Mouse (Mus musculus) liver, adult 2 months (tissue): Measurements from ENCODE around the gene Tmem9. TPM values are rescaled to one million over a fixed set of nuclear protein-coding genes. Genes with fewer than 3 reads are reported as not detected.

Experiments used
- DNase-seq: peaks from one replicate; pipeline ENCODE4 v3.0.0-alpha.2; 2011; ENCODE audit warnings: low read depth, low spot score; ENCODE audit errors: extremely low read depth
- H3K27ac ChIP-seq: fragments of 200-500 bp; replicated peaks from 2 replicates; pipeline ENCODE4 v1.5.1; 2012; ENCODE audit warnings: low read depth, mild to moderate bottlenecking, control low read depth, inconsistent platforms, low read length; ENCODE audit not compliant: insufficient read depth
- H3K27me3 ChIP-seq: fragments of 200-500 bp; 2 replicates; pipeline ENCODE4 v1.6.1; 2012; ENCODE audit warnings: mild to moderate bottlenecking, moderate library complexity, low read length, inconsistent platforms; ENCODE audit not compliant: control insufficient read depth, insufficient read depth
- H3K36me3 ChIP-seq: fragments of 200-500 bp; 2 replicates; pipeline ENCODE4 v1.6.1; 2012; ENCODE audit warnings: low read length, inconsistent platforms; ENCODE audit not compliant: control insufficient read depth, insufficient read depth
- H3K4me1 ChIP-seq: fragments of 200-500 bp; 2 replicates; pipeline ENCODE4 v1.6.1; 2011; ENCODE audit warnings: low read length; ENCODE audit not compliant: control insufficient read depth, insufficient read depth
- H3K4me3 ChIP-seq: fragments of 200-500 bp; 2 replicates; pipeline ENCODE4 v1.5.1; 2011; ENCODE audit warnings: low read depth, mild to moderate bottlenecking, control low read depth, low read length, moderate library complexity; ENCODE audit not compliant: insufficient read depth
- H3K79me2 ChIP-seq: fragments of 200-500 bp; 2 replicates; pipeline ENCODE4 v1.6.1; 2012; ENCODE audit warnings: inconsistent platforms, mild to moderate bottlenecking, low read length, moderate library complexity; ENCODE audit not compliant: control insufficient read depth, insufficient read depth
- H3K9ac ChIP-seq: fragments of 200-500 bp; 2 replicates; pipeline ENCODE4 v1.6.1; 2012; ENCODE audit warnings: low read depth, mild to moderate bottlenecking, control low read depth, inconsistent platforms, low read length
- CTCF ChIP-seq: fragments of 200-500 bp; IDR thresholded peaks from 2 replicates; pipeline ENCODE4 v1.5.1; 2011; ENCODE audit warnings: low read depth, low read length, control low read depth
- POLR2A ChIP-seq: fragments of 200-500 bp; IDR thresholded peaks from 2 replicates; pipeline ENCODE4 v1.6.1; 2011; ENCODE audit warnings: low read length, control low read depth; ENCODE audit not compliant: insufficient read depth; ENCODE audit errors: extremely low read depth
- WGBS: fragments of 180-500 bp; shearing (Covaris S2); methylation state at CpG from one replicate; pipeline ENCODE4 v1.1.7; 2018; 5-methylcytosine and 5-hydroxymethylcytosine counted together
- polyA plus RNA-seq: library from polyadenylated mRNA; depleted of rRNA; stranded (reverse); fragments of >200 nt; gene quantifications from 2 replicates; pipeline ENCODE4 v1.2.3, GENCODE M21; 2012
- total RNA-seq: library from RNA; depleted of rRNA; stranded (reverse); fragments of >200 nt; gene quantifications from 2 replicates; pipeline ENCODE4 v1.2.3, GENCODE M21; 2014

Tmem9 gene
- total and polyA plus RNA-seq, 2 experiments, result 20.1 to 39.1 TPM

GRCm38 (mm10) chr1:135972576-135972975 lies 35.4 kb upstream of the Tmem9 start:
- H3K9ac ChIP-seq, result no peak overlapping the region
- 90% methylated on average over 3 of the region's 3 CpGs for WGBS
- DNase-seq, result no peak
- no peak for TF ChIP-seq CTCF
- TF ChIP-seq POLR2A, result no peak
- no peaks in the 10 kb centered on the region for H3K27me3 ChIP-seq
- no peaks in the 10 kb centered on the region for H3K79me2 ChIP-seq
- H3K36me3 ChIP-seq, result no peaks in the 10 kb centered on the region
- H3K27ac ChIP-seq, result no peak overlapping the region
- H3K4me3 ChIP-seq, result no peak overlapping the region
- H3K4me1 ChIP-seq, result no peaks in the 10 kb centered on the region

GRCm38 (mm10) chr1:135984105-135984504 lies 23.8 kb upstream of the Tmem9 start:
- TF ChIP-seq CTCF (no peak), POLR2A (no peak)
- no peaks in the 10 kb centered on the region for H3K36me3 ChIP-seq
- no peak overlapping the region for H3K4me3 ChIP-seq
- no peak overlapping the region for H3K27ac ChIP-seq
- H3K4me1 ChIP-seq, result no peaks in the 10 kb centered on the region
- H3K9ac ChIP-seq, result no peak overlapping the region
- H3K79me2 ChIP-seq, result no peaks in the 10 kb centered on the region
- H3K27me3 ChIP-seq, result no peaks in the 10 kb centered on the region
- 38% methylated on average over 5 of the region's 5 CpGs for WGBS
- no peak for DNase-seq

- Histone ChIP-seq H3K27ac (no peak overlapping the region), H3K4me3 (no peak overlapping the region), H3K79me2 (no peaks in the 10 kb centered on the region), H3K4me1 (no peaks in the 10 kb centered on the region), H3K27me3 (no peaks in the 10 kb centered on the region), H3K9ac (no peak overlapping the region), H3K36me3 (no peaks in the 10 kb centered on the region)
- no peak for DNase-seq
- no peak for TF ChIP-seq CTCF
- TF ChIP-seq POLR2A, result no peak
Observed at GRCm38 (mm10) chr1:135989876-135990275, 18.1 kb upstream of the Tmem9 start.

GRCm38 (mm10) chr1:135993470-135993869 lies 14.5 kb upstream of the Tmem9 start:
- Histone ChIP-seq H3K9ac (no peak overlapping the region), H3K4me3 (no peak overlapping the region), H3K36me3 (no peaks in the 10 kb centered on the region), H3K79me2 (no peaks in the 10 kb centered on the region), H3K27me3 (no peaks in the 10 kb centered on the region), H3K27ac (no peak overlapping the region), H3K4me1 (peaks cover 2% of the 10 kb centered on the region; the same call in 1 of the 2 replicates)
- no peak for DNase-seq
- 65% methylated on average over 4 of the region's 4 CpGs for WGBS
- TF ChIP-seq POLR2A (no peak), CTCF (no peak)

GRCm38 (mm10) chr1:135997537-135997936 lies 10.4 kb upstream of the Tmem9 start:
- Histone ChIP-seq H3K79me2 (no peaks in the 10 kb centered on the region), H3K36me3 (no peaks in the 10 kb centered on the region), H3K9ac (no peak overlapping the region), H3K27me3 (no peaks in the 10 kb centered on the region), H3K27ac (no peak overlapping the region), H3K4me1 (peaks cover 5% of the 10 kb centered on the region), H3K4me3 (no peak overlapping the region)
- WGBS, result 70% methylated on average over 7 of the region's 7 CpGs
- no peak for DNase-seq
- TF ChIP-seq CTCF (no peak), POLR2A (no peak)

- TF ChIP-seq CTCF, result no peak
- TF ChIP-seq POLR2A, result no peak
- H3K4me1 ChIP-seq, result peaks cover 5% of the 10 kb centered on the region
- no peak overlapping the region for H3K27ac ChIP-seq
- H3K27me3 ChIP-seq, result no peaks in the 10 kb centered on the region
- no peaks in the 10 kb centered on the region for H3K36me3 ChIP-seq
- WGBS, result 72% methylated on average over 8 of the region's 8 CpGs
- no peak overlapping the region for H3K4me3 ChIP-seq
- H3K9ac ChIP-seq, result no peak overlapping the region
- no peaks in the 10 kb centered on the region for H3K79me2 ChIP-seq
- DNase-seq, result no peak
Observed at GRCm38 (mm10) chr1:135999720-136000287, 8.1 kb upstream of the Tmem9 start.
